Mouse (Mus musculus): ENCODE data around the gene Fbxw15.
"Not testable (repeated sequence)": the region's sequence is repeated elsewhere in the genome, so short reads cannot be mapped to it uniquely, and the experiment has no call there.

Fbxw15 gene

GRCm38 (mm10) chr9:109568162-109568561, at the start of gene Fbxw15:
TSS of gene Fbxw15 (minus strand) at chr9:109568262.
- not testable (repeated sequence) for DNase-seq (ENCODE audit: low read depth, low spot score)

- DNase-seq (ENCODE audit: low read depth, low spot score): not testable (repeated sequence)
Observed at GRCm38 (mm10) chr9:109606837-109607236, 38.8 kb upstream of the Fbxw15 start.

GRCm38 (mm10) chr9:109602128-109602527, 34.1 kb upstream of the Fbxw15 start:
- not testable (repeated sequence) for DNase-seq (ENCODE audit: low read depth, low spot score)

GRCm38 (mm10) chr9:109597226-109597625, 29.2 kb upstream of the Fbxw15 start:
- DNase-seq (ENCODE audit: low read depth, low spot score): no peak

- DNase-seq (ENCODE audit: low read depth, low spot score): no peak
Observed at GRCm38 (mm10) chr9:109594866-109595265, 26.8 kb upstream of the Fbxw15 start.

- DNase-seq (ENCODE audit: low read depth, low spot score): no peak
Observed at GRCm38 (mm10) chr9:109565546-109565945, 2.5 kb downstream of the Fbxw15 start.

- DNase-seq (ENCODE audit: low read depth, low spot score): not testable (repeated sequence)
Observed at GRCm38 (mm10) chr9:109562106-109562505, 6.0 kb downstream of the Fbxw15 start.

GRCm38 (mm10) chr9:109552483-109552882, 15.6 kb downstream of the Fbxw15 start:
- DNase-seq (ENCODE audit: low read depth, low spot score): no peak

- DNase-seq (ENCODE audit: low read depth, low spot score): not testable (repeated sequence)
Observed at GRCm38 (mm10) chr9:109549666-109550065, 18.4 kb downstream of the Fbxw15 start.

- no peak for DNase-seq (ENCODE audit: low read depth, low spot score)
Observed at GRCm38 (mm10) chr9:109523385-109524064, 44.5 kb downstream of the Fbxw15 start.
